Mouse (Mus musculus): ENCODE results near the gene Nsun3. TPM values are rescaled to one million over a fixed set of nuclear protein-coding genes. Genes with fewer than 3 reads are reported as not detected.
A peak's percentile ranks its signal among the peaks of the same experiment; 100 is the strongest.

The Nsun3 gene
- polyA plus RNA-seq, 2 experiments = 3.8 to 5.2 TPM

DNA sequence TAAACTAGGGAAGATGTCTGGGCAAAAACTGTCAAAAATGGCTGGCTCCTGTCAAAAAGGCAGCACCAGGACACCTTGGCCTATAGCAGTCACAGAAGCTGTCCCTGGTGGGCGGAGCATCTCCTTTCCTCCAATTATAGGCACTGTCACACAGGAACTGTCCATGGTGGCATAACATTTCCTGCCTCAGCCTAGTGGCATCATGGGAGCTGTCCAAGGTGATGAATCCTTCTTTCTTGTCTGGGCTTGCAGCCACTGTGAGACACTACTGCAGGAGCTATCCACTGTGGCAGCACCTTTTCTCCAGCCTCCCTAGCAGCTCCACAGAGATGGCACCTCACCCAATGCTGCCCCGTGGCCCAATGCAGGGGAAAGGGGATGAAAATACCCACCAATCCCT, 28.3 kb downstream of the Nsun3 start:
- no peak overlapping the region for H3K4me3 ChIP-seq (ENCODE audit: insufficient read depth in 1 of 2, low read depth in 2 of 2, low read length in 2 of 2)
- H3K36me3 ChIP-seq (replicated peaks; ENCODE audit: control insufficient read depth, insufficient read depth, low read depth) = no peaks in the 10 kb centered on the region
- peak; percentile 45 to 59 (median 49) for DNase-seq (ENCODE audit: low read depth in 3 of 3, low spot score in 3 of 3)
- ATAC-seq (ENCODE audit: insufficient read depth) = peak; percentile 65; the same call in 1 of the 2 replicates
- no peaks in the 10 kb centered on the region for H3K9me3 ChIP-seq (ENCODE audit: control insufficient read depth, low read length)
- WGBS (ENCODE audit: insufficient replicate concordance) = 66% methylated on average over 2 of the region's 2 CpGs
- no peak overlapping the region for H3K9ac ChIP-seq (replicated peaks)
- no peaks in the 10 kb centered on the region for H3K4me1 ChIP-seq (replicated peaks; ENCODE audit: control insufficient read depth in 2 of 2, insufficient read depth in 2 of 2, low read length in 1 of 2)
- TF ChIP-seq EP300 (IDR thresholded peaks at IDR 0.05; ENCODE audit: low read depth) (no peak), CTCF (IDR thresholded peaks at IDR 0.05; ENCODE audit: low read depth) (no peak)
- H3K27me3 ChIP-seq (ENCODE audit: control insufficient read depth, insufficient read depth, low read length) = no peaks in the 10 kb centered on the region
- no peak overlapping the region for H3K4me2 ChIP-seq (ENCODE audit: low read depth)
- H3K27ac ChIP-seq = no peak overlapping the region

DNA sequence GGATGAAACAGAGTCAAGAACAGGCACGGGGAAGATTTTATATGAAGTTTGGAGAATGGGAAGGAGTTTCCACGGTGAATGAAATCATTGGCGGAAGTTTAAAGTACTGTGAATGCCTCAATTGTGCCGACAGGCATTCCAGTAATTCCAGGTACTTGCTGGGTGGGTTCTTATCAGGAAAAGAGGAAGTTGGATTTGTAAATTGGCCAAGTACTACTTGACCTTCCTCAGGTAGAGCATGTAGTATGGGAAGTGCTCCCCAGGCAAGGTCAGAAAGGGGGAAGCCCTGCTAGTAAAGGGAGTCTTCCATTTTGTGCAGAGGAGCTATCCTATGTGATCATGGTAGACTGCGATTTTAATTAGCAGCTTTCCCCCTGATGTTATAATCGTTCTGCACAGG, 31.3 kb downstream of the Nsun3 start:
- no peak overlapping the region for H3K4me3 ChIP-seq (ENCODE audit: insufficient read depth in 1 of 2, low read depth in 2 of 2, low read length in 2 of 2)
- no peak for DNase-seq (ENCODE audit: low read depth in 3 of 3, low spot score in 3 of 3)
- H3K9me3 ChIP-seq (ENCODE audit: control insufficient read depth, low read length) = no peaks in the 10 kb centered on the region
- ATAC-seq (ENCODE audit: insufficient read depth) = no peak
- no peaks in the 10 kb centered on the region for H3K27me3 ChIP-seq (ENCODE audit: control insufficient read depth, insufficient read depth, low read length)
- H3K4me1 ChIP-seq (replicated peaks; ENCODE audit: control insufficient read depth in 2 of 2, insufficient read depth in 2 of 2, low read length in 1 of 2) = no peaks in the 10 kb centered on the region
- no peak overlapping the region for H3K9ac ChIP-seq (replicated peaks)
- no peaks in the 10 kb centered on the region for H3K36me3 ChIP-seq (replicated peaks; ENCODE audit: control insufficient read depth, insufficient read depth, low read depth)
- 75% methylated on average over 6 of the region's 6 CpGs for WGBS (ENCODE audit: insufficient replicate concordance)
- H3K27ac ChIP-seq = no peak overlapping the region
- TF ChIP-seq EP300 (IDR thresholded peaks at IDR 0.05; ENCODE audit: low read depth) = no peak
- no peak for TF ChIP-seq CTCF (IDR thresholded peaks at IDR 0.05; ENCODE audit: low read depth)
- no peak overlapping the region for H3K4me2 ChIP-seq (ENCODE audit: low read depth)

DNA sequence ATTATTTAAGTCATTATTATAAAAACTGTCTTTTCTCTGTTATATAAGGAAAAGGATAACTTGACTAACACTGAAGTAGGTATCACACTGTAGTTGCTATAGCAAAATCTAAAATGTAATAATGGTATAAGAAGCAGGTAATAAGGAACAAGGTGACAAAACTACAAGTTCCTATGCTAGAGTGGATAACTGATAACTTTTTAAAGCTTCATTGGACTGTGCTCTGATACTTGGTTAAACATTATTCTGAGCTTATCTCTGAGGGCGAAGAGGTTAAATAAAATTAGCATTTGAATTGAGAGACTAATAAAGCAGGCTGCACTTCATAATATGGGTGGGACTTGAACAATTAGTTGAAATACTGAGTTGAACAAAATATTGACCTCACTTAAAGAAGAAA, 33.0 kb downstream of the Nsun3 start:
- DNase-seq (ENCODE audit: low read depth in 3 of 3, low spot score in 3 of 3) (no peak), ATAC-seq (ENCODE audit: insufficient read depth) (no peak)
- Histone ChIP-seq H3K4me2 (ENCODE audit: low read depth) (no peak overlapping the region), H3K27me3 (ENCODE audit: control insufficient read depth, insufficient read depth, low read length) (no peaks in the 10 kb centered on the region), H3K4me1 (replicated peaks; ENCODE audit: control insufficient read depth in 2 of 2, insufficient read depth in 2 of 2, low read length in 1 of 2) (no peaks in the 10 kb centered on the region), H3K9ac (replicated peaks) (no peak overlapping the region), H3K9me3 (ENCODE audit: control insufficient read depth, low read length) (no peaks in the 10 kb centered on the region), H3K36me3 (replicated peaks; ENCODE audit: control insufficient read depth, insufficient read depth, low read depth) (no peaks in the 10 kb centered on the region), H3K4me3 (ENCODE audit: insufficient read depth in 1 of 2, low read depth in 2 of 2, low read length in 2 of 2) (no peak overlapping the region), H3K27ac (no peak overlapping the region)
- no peak for TF ChIP-seq CTCF (IDR thresholded peaks at IDR 0.05; ENCODE audit: low read depth)
- no peak for TF ChIP-seq EP300 (IDR thresholded peaks at IDR 0.05; ENCODE audit: low read depth)
- whole genome bisulfite sequencing (ENCODE audit: insufficient replicate concordance) = 62% methylated on average over 1 of the region's 1 CpGs

DNA sequence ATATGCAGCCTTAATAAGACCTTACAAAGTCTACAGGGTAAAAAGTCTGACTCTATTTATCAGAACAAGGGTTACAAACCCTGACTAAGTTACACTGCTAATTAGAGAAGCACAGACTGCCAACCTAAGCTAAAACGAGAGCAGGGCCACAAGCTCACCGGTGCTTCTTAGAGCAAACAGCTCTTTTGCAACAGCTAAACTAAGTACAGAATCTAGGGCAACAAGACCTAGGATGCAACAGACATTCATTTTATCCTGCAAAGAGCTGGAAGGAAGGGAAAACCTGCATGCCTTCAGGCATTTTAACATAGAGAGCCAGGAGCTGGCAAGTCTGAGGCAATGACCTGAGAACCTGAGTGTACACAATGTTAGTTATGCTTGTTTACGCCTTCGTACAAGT, 33.5 kb downstream of the Nsun3 start:
- ATAC-seq (ENCODE audit: insufficient read depth) (no peak), DNase-seq (ENCODE audit: low read depth in 3 of 3, low spot score in 3 of 3) (no peak)
- Histone ChIP-seq H3K27me3 (ENCODE audit: control insufficient read depth, insufficient read depth, low read length) (no peaks in the 10 kb centered on the region), H3K4me1 (replicated peaks; ENCODE audit: control insufficient read depth in 2 of 2, insufficient read depth in 2 of 2, low read length in 1 of 2) (no peaks in the 10 kb centered on the region), H3K9ac (replicated peaks) (no peak overlapping the region), H3K4me3 (ENCODE audit: insufficient read depth in 1 of 2, low read depth in 2 of 2, low read length in 2 of 2) (no peak overlapping the region), H3K9me3 (ENCODE audit: control insufficient read depth, low read length) (no peaks in the 10 kb centered on the region), H3K36me3 (replicated peaks; ENCODE audit: control insufficient read depth, insufficient read depth, low read depth) (no peaks in the 10 kb centered on the region), H3K4me2 (ENCODE audit: low read depth) (no peak overlapping the region), H3K27ac (no peak overlapping the region)
- TF ChIP-seq CTCF (IDR thresholded peaks at IDR 0.05; ENCODE audit: low read depth) (no peak), EP300 (IDR thresholded peaks at IDR 0.05; ENCODE audit: low read depth) (no peak)
- WGBS (ENCODE audit: insufficient replicate concordance) = 76% methylated on average over 4 of the region's 4 CpGs

DNA sequence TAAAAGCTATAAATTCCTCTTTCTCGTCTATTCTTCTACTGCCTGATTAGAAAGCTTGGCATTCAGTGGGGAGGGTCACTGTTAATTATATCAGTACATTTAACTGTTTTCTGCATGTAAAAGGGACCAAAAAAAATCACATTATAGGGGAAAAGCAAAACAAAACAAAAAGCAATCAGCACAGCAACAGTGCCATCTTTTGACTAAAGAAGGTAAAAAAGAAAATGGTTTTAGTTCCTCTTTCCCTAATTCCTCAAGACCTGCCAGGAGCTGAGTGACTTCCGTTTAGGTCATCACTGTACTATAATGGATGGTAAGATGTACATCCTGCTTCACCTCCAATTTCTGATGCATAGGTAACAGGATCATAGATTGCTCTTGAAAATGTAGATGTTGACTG, 40.7 kb downstream of the Nsun3 start:
- Histone ChIP-seq H3K4me2 (ENCODE audit: low read depth) (no peak overlapping the region), H3K27me3 (ENCODE audit: control insufficient read depth, insufficient read depth, low read length) (no peaks in the 10 kb centered on the region), H3K9me3 (ENCODE audit: control insufficient read depth, low read length) (no peaks in the 10 kb centered on the region), H3K9ac (replicated peaks) (no peak overlapping the region), H3K4me1 (replicated peaks; ENCODE audit: control insufficient read depth in 2 of 2, insufficient read depth in 2 of 2, low read length in 1 of 2) (no peaks in the 10 kb centered on the region), H3K36me3 (replicated peaks; ENCODE audit: control insufficient read depth, insufficient read depth, low read depth) (no peaks in the 10 kb centered on the region), H3K27ac (no peak overlapping the region), H3K4me3 (ENCODE audit: insufficient read depth in 1 of 2, low read depth in 2 of 2, low read length in 2 of 2) (no peak overlapping the region)
- TF ChIP-seq EP300 (IDR thresholded peaks at IDR 0.05; ENCODE audit: low read depth) (no peak), CTCF (IDR thresholded peaks at IDR 0.05; ENCODE audit: low read depth) (no peak)
- no peak for DNase-seq (ENCODE audit: low read depth in 3 of 3, low spot score in 3 of 3)
- WGBS (ENCODE audit: insufficient replicate concordance) = 58% methylated on average over 2 of the region's 2 CpGs
- no peak for ATAC-seq (ENCODE audit: insufficient read depth)
